Mouse (Mus musculus): ENCODE results near the gene Agbl4.

GRCm38 (mm10) chr4:111475374-111475971 is 1078.0 kb downstream of the Agbl4 start:
- TF ChIP-seq CTCF (conservative IDR thresholded peaks at IDR 0.05 in 1 of 2, IDR thresholded peaks at IDR 0.05 in 1 of 2; ENCODE audit: low read depth in 2 of 2, low read length in 2 of 2) (no peak), CHD2 (IDR thresholded peaks at IDR 0.05; ENCODE audit: low read length) (no peak), POLR2A (IDR thresholded peaks at IDR 0.05; ENCODE audit: low read depth, low read length) (no peak), EP300 (IDR thresholded peaks at IDR 0.05; ENCODE audit: low read length) (no peak), MAX (IDR thresholded peaks at IDR 0.05; ENCODE audit: low read length) (no peak)
